Mouse (Mus musculus) embryonic fibroblast, embryonic 13.5 days (primary cell): Measurements from ENCODE around the gene Sfmbt1.

Experiments used
- CTCF ChIP-seq: IDR thresholded peaks from 2 replicates; pipeline ENCODE4 v1.5.1; 2011; ENCODE audit warnings: mild to moderate bottlenecking, control low read depth, low read length, moderate library complexity, borderline replicate concordance; ENCODE audit not compliant: insufficient read depth
- POLR2A ChIP-seq: IDR thresholded peaks from 2 replicates; pipeline ENCODE4 v1.6.1; 2011; ENCODE audit warnings: low read depth, mild to moderate bottlenecking, control low read depth, low read length, moderate library complexity

DNA sequence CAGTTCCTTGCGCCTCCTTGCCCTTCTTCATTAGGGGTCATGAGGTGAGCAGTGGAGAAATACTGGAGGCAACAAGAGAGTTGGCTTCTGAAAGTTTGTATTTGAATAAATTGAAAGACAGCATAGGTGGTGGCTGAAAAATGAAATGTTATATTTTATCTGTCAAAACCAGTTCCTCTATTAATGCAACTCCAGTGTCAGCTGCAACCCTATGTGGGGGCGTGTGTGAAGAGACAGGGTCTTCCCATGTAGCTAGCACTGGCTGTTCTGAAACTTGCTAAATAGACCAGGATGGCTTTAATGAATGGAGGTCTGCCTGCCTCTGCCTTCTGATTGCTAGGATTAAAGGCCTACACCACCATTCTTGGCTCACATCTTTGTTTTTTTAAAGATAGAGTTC is 2.8 kb upstream of the Sfmbt1 start:
- TF ChIP-seq POLR2A, result no peak
- no peak for TF ChIP-seq CTCF
